Mouse (Mus musculus) heart, embryonic 12.5 days (tissue): ENCODE measurements around the gene Col6a6. TPM values are rescaled to one million over a fixed set of nuclear protein-coding genes. Genes with fewer than 3 reads are reported as not detected.
"Not testable (repeated sequence)": the region's sequence is repeated elsewhere in the genome, so short reads cannot be mapped to it uniquely, and the experiment has no call there.

Source experiments
- ATAC-seq: fragments of 200-750 bp; cut with Nextera tagmentation; 2 replicates; pipeline ENCODE4 v1.8.0; 2017; ENCODE audit warnings: moderate TSS enrichment, moderate library complexity; ENCODE audit not compliant: insufficient number of reproducible peaks, low FRiP score
- H3K27ac ChIP-seq: fragments of 300-500 bp; sonication (generic); 2 replicates; pipeline ENCODE4 v1.5.1; 2016; ENCODE audit warnings: mild to moderate bottlenecking, moderate library complexity; ENCODE audit not compliant: poor library complexity, severe bottlenecking
- H3K27me3 ChIP-seq: fragments of 300-500 bp; sonication (generic); replicated peaks from 2 replicates; pipeline ENCODE4 v1.6.1; 2016; ENCODE audit warnings: mild to moderate bottlenecking, moderate library complexity
- H3K36me3 ChIP-seq: fragments of 300-500 bp; sonication (generic); 2 replicates; pipeline ENCODE4 v1.6.1; 2016; ENCODE audit warnings: mild to moderate bottlenecking, moderate library complexity
- H3K4me1 ChIP-seq: fragments of 300-500 bp; sonication (generic); replicated peaks from 2 replicates; pipeline ENCODE4 v1.6.1; 2016; ENCODE audit warnings: mild to moderate bottlenecking
- H3K4me2 ChIP-seq: fragments of 300-500 bp; sonication (generic); 2 replicates; pipeline ENCODE4 v1.6.1; 2016; ENCODE audit warnings: mild to moderate bottlenecking, moderate library complexity
- H3K4me3 ChIP-seq: fragments of 300-500 bp; sonication (generic); 2 replicates; pipeline ENCODE4 v1.5.1; 2016; ENCODE audit warnings: mild to moderate bottlenecking
- H3K9ac ChIP-seq: fragments of 300-500 bp; sonication (generic); 2 replicates; pipeline ENCODE4 v1.6.1; 2016; ENCODE audit warnings: mild to moderate bottlenecking, moderate library complexity
- H3K9me3 ChIP-seq: fragments of 300-500 bp; sonication (generic); replicated peaks from 2 replicates; pipeline ENCODE4 v1.6.1; 2016; ENCODE audit warnings: mild to moderate bottlenecking, moderate library complexity
- WGBS: fragments of 180-500 bp; shearing (Covaris S2); methylation state at CpG from one replicate; pipeline ENCODE4 v1.1.7; 2016; 5-methylcytosine and 5-hydroxymethylcytosine counted together
- polyA plus RNA-seq: library from polyadenylated mRNA; unstranded; fragments of >200 nt; fragmentation: Nextera tagmentation; extraction: Ambion mirVana; gene quantifications from 2 replicates; pipeline ENCODE4 v1.2.1, GENCODE M21; 2016

Col6a6 gene
- polyA plus RNA-seq, 1 experiment from 2014 or later = 1.6 TPM

GRCm38 (mm10) chr9:105672032-105672431 is 155.9 kb downstream of the Col6a6 start:
- no peak overlapping the region for H3K27ac ChIP-seq
- H3K4me3 ChIP-seq = no peak overlapping the region
- H3K9me3 ChIP-seq = no peaks in the 10 kb centered on the region
- no peak overlapping the region for H3K9ac ChIP-seq
- H3K4me2 ChIP-seq = no peak overlapping the region
- no peak for ATAC-seq
- WGBS = 69% methylated on average over 2 of the region's 2 CpGs
- H3K4me1 ChIP-seq = peaks cover 6% of the 10 kb centered on the region; the same call in 1 of the 2 replicates
- H3K27me3 ChIP-seq = no peaks in the 10 kb centered on the region
- H3K36me3 ChIP-seq = peaks cover 60% of the 10 kb centered on the region

- Histone ChIP-seq H3K4me2 (no peak overlapping the region), H3K9me3 (no peaks in the 10 kb centered on the region), H3K36me3 (peaks cover 57% of the 10 kb centered on the region), H3K27me3 (no peaks in the 10 kb centered on the region), H3K9ac (no peak overlapping the region), H3K27ac (no peak overlapping the region), H3K4me1 (peaks cover 6% of the 10 kb centered on the region; the same call in 1 of the 2 replicates), H3K4me3 (no peak overlapping the region)
- no peak for ATAC-seq
- 93% methylated on average over 4 of the region's 4 CpGs for WGBS
Observed at GRCm38 (mm10) chr9:105670916-105671315, 157.0 kb downstream of the Col6a6 start.

- peaks cover 79% of the 10 kb centered on the region for H3K36me3 ChIP-seq
- H3K9me3 ChIP-seq = no peaks in the 10 kb centered on the region
- no peak overlapping the region for H3K4me3 ChIP-seq
- ATAC-seq = no peak
- no peak overlapping the region for H3K9ac ChIP-seq
- 82% methylated on average over 7 of the region's 7 CpGs for WGBS
- no peaks in the 10 kb centered on the region for H3K4me1 ChIP-seq
- no peaks in the 10 kb centered on the region for H3K27me3 ChIP-seq
- no peak overlapping the region for H3K27ac ChIP-seq
- no peak overlapping the region for H3K4me2 ChIP-seq
Observed at GRCm38 (mm10) chr9:105665269-105665668, 162.7 kb downstream of the Col6a6 start.

- H3K4me2 ChIP-seq = no peak overlapping the region
- no peak for ATAC-seq
- H3K27ac ChIP-seq = no peak overlapping the region
- H3K4me3 ChIP-seq = no peak overlapping the region
- peaks cover 70% of the 10 kb centered on the region for H3K36me3 ChIP-seq
- H3K9me3 ChIP-seq = no peaks in the 10 kb centered on the region
- H3K27me3 ChIP-seq = no peaks in the 10 kb centered on the region
- no peaks in the 10 kb centered on the region for H3K4me1 ChIP-seq
- WGBS = 91% methylated on average over 6 of the region's 6 CpGs
- H3K9ac ChIP-seq = no peak overlapping the region
Observed at GRCm38 (mm10) chr9:105659877-105660276, 168.1 kb downstream of the Col6a6 start.

- Histone ChIP-seq H3K27ac (no peak overlapping the region), H3K4me3 (no peak overlapping the region), H3K9ac (no peak overlapping the region), H3K9me3 (no peaks in the 10 kb centered on the region), H3K4me1 (no peaks in the 10 kb centered on the region), H3K36me3 (peaks cover 68% of the 10 kb centered on the region), H3K27me3 (no peaks in the 10 kb centered on the region), H3K4me2 (no peak overlapping the region)
- ATAC-seq = no peak
- 91% methylated on average over 12 of the region's 12 CpGs for WGBS
Observed at GRCm38 (mm10) chr9:105658216-105658615, 169.7 kb downstream of the Col6a6 start.

GRCm38 (mm10) chr9:105656189-105656588 is 171.8 kb downstream of the Col6a6 start:
- Histone ChIP-seq H3K4me3 (no peak overlapping the region), H3K27me3 (no peaks in the 10 kb centered on the region), H3K9me3 (no peaks in the 10 kb centered on the region), H3K27ac (no peak overlapping the region), H3K9ac (no peak overlapping the region), H3K36me3 (peaks cover 70% of the 10 kb centered on the region), H3K4me1 (no peaks in the 10 kb centered on the region), H3K4me2 (no peak overlapping the region)
- 70% methylated on average over 2 of the region's 2 CpGs for WGBS
- no peak for ATAC-seq

- H3K4me3 ChIP-seq = peak within 1 kb of the TSS; percentile 92
- WGBS = 5% methylated on average over 37 of the region's 37 CpGs
- H3K4me1 ChIP-seq = peaks cover 6% of the 10 kb centered on the region
- peaks cover 34% of the 10 kb centered on the region for H3K36me3 ChIP-seq
- peak; percentile 87 for ATAC-seq
- H3K9ac ChIP-seq = peak within 1 kb of the TSS; percentile 95
- H3K9me3 ChIP-seq = no peaks in the 10 kb centered on the region
- H3K27me3 ChIP-seq = no peaks in the 10 kb centered on the region
- H3K4me2 ChIP-seq = peak within 1 kb of the TSS; percentile 79
- H3K27ac ChIP-seq = peak within 1 kb of the TSS; percentile 37; the same call in 1 of the 2 replicates
Observed at GRCm38 (mm10) chr9:105642460-105643371, 185.2 kb downstream of the Col6a6 start, which contains the start of gene Pik3r4. TSS of gene Pik3r4 (plus strand) at chr9:105642978.

- ATAC-seq, H3K9ac ChIP-seq, H3K27ac ChIP-seq, H3K27me3 ChIP-seq, H3K4me2 ChIP-seq, H3K4me3 ChIP-seq, H3K4me1 ChIP-seq, H3K9me3 ChIP-seq: not testable (repeated sequence)
- peaks cover 21% of the 10 kb centered on the region for H3K36me3 ChIP-seq
- 65% methylated on average over 6 of the region's 6 CpGs for WGBS
Observed at GRCm38 (mm10) chr9:105641377-105641776, 186.6 kb downstream of the Col6a6 start.

Other genes with a start within 250 kb of the Col6a6 start
- 19.9 and 22.5 TPM in 2 replicates for gene Pik3r4, start 185.2 kb downstream of the Col6a6 start, polyA plus RNA-seq
- gene Col6a5, start 132.5 kb upstream of the Col6a6 start, polyA plus RNA-seq = 0.01 and 0.08 TPM in 2 replicates